Mouse (Mus musculus) liver (tissue): Measurements from ENCODE around the gene Gm8300.
"Not testable (repeated sequence)": the region's sequence is repeated elsewhere in the genome, so short reads cannot be mapped to it uniquely, and the experiment has no call there.

Source experiments
- DNase-seq: peaks from one replicate; pipeline ENCODE4 v3.0.0-alpha.2; 2020; ENCODE audit warnings: mixed read lengths

Gm8300 gene

GRCm38 (mm10) chr12:87514016-87514415, at the start of gene Gm8300:
Gm8300 (plus strand) TSS chr12:87514316.
- not testable (repeated sequence) for DNase-seq

- peak; percentile 60 for DNase-seq
Measured at GRCm38 (mm10) chr12:87464678-87465297, 49.3 kb upstream of the Gm8300 start.

- no peak for DNase-seq
Measured at GRCm38 (mm10) chr12:87470263-87471136, 43.6 kb upstream of the Gm8300 start.

- DNase-seq = no peak
Measured at GRCm38 (mm10) chr12:87471421-87471963, 42.6 kb upstream of the Gm8300 start.

- peak; percentile 94 for DNase-seq
Measured at GRCm38 (mm10) chr12:87471964-87472786, 41.9 kb upstream of the Gm8300 start, which contains the start of gene Snw1. Snw1 (minus strand) TSS chr12:87472274.

- no peak for DNase-seq
Measured at GRCm38 (mm10) chr12:87474756-87475155, 39.4 kb upstream of the Gm8300 start.

GRCm38 (mm10) chr12:87482482-87482881, 31.6 kb upstream of the Gm8300 start:
- not testable (repeated sequence) for DNase-seq

- not testable (repeated sequence) for DNase-seq
Measured at GRCm38 (mm10) chr12:87488683-87489082, 25.4 kb upstream of the Gm8300 start.

- not testable (repeated sequence) for DNase-seq
Measured at GRCm38 (mm10) chr12:87494421-87494820, 19.7 kb upstream of the Gm8300 start, which contains the start of gene Gm5788. Gm5788 (plus strand) TSS chr12:87494721.

- not testable (repeated sequence) for DNase-seq
Measured at GRCm38 (mm10) chr12:87519616-87520015, 5.5 kb downstream of the Gm8300 start.

- DNase-seq = no peak
Measured at GRCm38 (mm10) chr12:87543927-87544326, 29.8 kb downstream of the Gm8300 start.

GRCm38 (mm10) chr12:87550628-87551027, 36.5 kb downstream of the Gm8300 start:
- DNase-seq = not testable (repeated sequence)
